In genomic region chr4:44703686-44704368, GRCm38 (mm10) we compare ENCODE assay signal across 8 mouse cellular contexts. TPM values are rescaled to one million over a fixed set of nuclear protein-coding genes. Genes with fewer than 3 reads are reported as not detected.
DNase-seq lines count a peak whose midpoint lies in the region; ATAC-seq lines count a peak whose summit lies in the region.

No protein-coding gene starts in this region.

- WGBS in limb, embryonic 11.5 days = 1% methylated on average over 63 of the region's 66 CpGs
- WGBS in stomach, embryonic 16.5 days = under 1% methylated on average over 66 of the region's 66 CpGs

- peak overlapping the region; percentile 50 for H3K4me2 ChIP-seq in limb, embryonic 11.5 days (ENCODE audit: low read depth, severe bottlenecking)
- peak overlapping the region; percentile 71 for H3K4me2 ChIP-seq in stomach, embryonic 16.5 days (ENCODE audit: low read depth, low read length)

- no peak overlapping the region for H3K27ac ChIP-seq in limb, embryonic 11.5 days (replicated peaks; ENCODE audit: low read depth, low read length)
- H3K27ac ChIP-seq in stomach, embryonic 16.5 days (ENCODE audit: low read length) = no peak overlapping the region

- DNase-seq in cerebellum, adult 8-10 months = peak; percentile 4
- DNase-seq in cerebellum, adult 18-20 months = no peak
- peak; percentile 22 for DNase-seq in right cerebral cortex, postnatal 4 days
- DNase-seq in right cerebral cortex, postnatal 10 days (ENCODE audit: low spot score in 2 of 2) = no peak
- peak; percentile 58 for DNase-seq in limb, embryonic 11.5 days (ENCODE audit: low spot score)
- no peak for DNase-seq in urinary bladder, postnatal 14 days (ENCODE audit: low spot score)
- DNase-seq in layer of hippocampus, adult 18-20 months (ENCODE audit: low spot score in 2 of 2) = no peak

- no peak for ATAC-seq in limb, embryonic 11.5 days (ENCODE audit: insufficient number of reproducible peaks, low FRiP score, low TSS enrichment, low read depth)
- ATAC-seq in stomach, embryonic 16.5 days (ENCODE audit: insufficient read depth, low FRiP score) = no peak

- peaks cover 83% of the 10 kb centered on the region for H3K27me3 ChIP-seq in limb, embryonic 11.5 days (ENCODE audit: control insufficient read depth, insufficient read depth, low read length)
- peaks cover 87% of the 10 kb centered on the region for H3K27me3 ChIP-seq in stomach, embryonic 16.5 days (ENCODE audit: control insufficient read depth, insufficient read depth, low read length)

- no peaks in the 10 kb centered on the region for H3K9me3 ChIP-seq in limb, embryonic 11.5 days (ENCODE audit: control insufficient read depth, low read length)
- no peaks in the 10 kb centered on the region for H3K9me3 ChIP-seq in stomach, embryonic 16.5 days (replicated peaks; ENCODE audit: control insufficient read depth, low read length)

- H3K9ac ChIP-seq in limb, embryonic 11.5 days (ENCODE audit: low read length) = no peak overlapping the region
- no peak overlapping the region for H3K9ac ChIP-seq in stomach, embryonic 16.5 days (ENCODE audit: low read length)

- H3K4me3 ChIP-seq in limb, embryonic 11.5 days (ENCODE audit: low read depth, low read length) = peak overlapping the region; percentile 29
- peak overlapping the region; percentile 44 for H3K4me3 ChIP-seq in stomach, embryonic 16.5 days (replicated peaks; ENCODE audit: low read length)

- H3K4me1 ChIP-seq in limb, embryonic 11.5 days (ENCODE audit: control insufficient read depth, insufficient read depth, low read length) = peaks cover 5% of the 10 kb centered on the region; the same call in 1 of the 2 replicates
- H3K4me1 ChIP-seq in stomach, embryonic 16.5 days (ENCODE audit: control insufficient read depth, insufficient read depth, low read length) = 0 out of 2 replicates have a peak, but pooled peaks cover 13% of the 10 kb centered on the region

- no peaks in the 10 kb centered on the region for H3K36me3 ChIP-seq in limb, embryonic 11.5 days (ENCODE audit: control insufficient read depth, insufficient read depth, low read length)
- no peaks in the 10 kb centered on the region for H3K36me3 ChIP-seq in stomach, embryonic 16.5 days (ENCODE audit: control insufficient read depth, insufficient read depth, low read length)

RNA-seq across cellular contexts. Expression of gene Pax5, which starts 6.5 kb away (rescaled TPM):
- polyA plus RNA-seq in limb, embryonic 11.5 days (2014; fragmentation: Nextera tagmentation; extraction: Ambion mirVana) = not detected in 2 replicates
- polyA plus RNA-seq in stomach, embryonic 16.5 days (2015; fragmentation: Nextera tagmentation; extraction: Ambion mirVana) = 0.03 TPM in 1 of 2 replicates, not detected in the other
- under 1 TPM; 0.25 to 0.30 TPM for total RNA-seq in layer of hippocampus, adult 18-20 months (2021)

RNA-seq across cellular contexts. Expression of gene Zcchc7, which starts 51.9 kb away (rescaled TPM):
- 22.3 and 22.9 TPM in 2 replicates for polyA plus RNA-seq in limb, embryonic 11.5 days (2014; fragmentation: Nextera tagmentation; extraction: Ambion mirVana)
- polyA plus RNA-seq in stomach, embryonic 16.5 days (2015; fragmentation: Nextera tagmentation; extraction: Ambion mirVana) = 34.7 and 38.8 TPM in 2 replicates
- total RNA-seq in layer of hippocampus, adult 18-20 months (2021) = 10 to 100 TPM; 52.2 to 64.9 TPM

Comparison
In these comparisons a context has a peak if more than half of its experiments do, and no peak if none do; other contexts are left out.
1. DNase-seq: peak in cerebellum, adult 8-10 months (single experiment), right cerebral cortex, postnatal 4 days (single experiment) and limb, embryonic 11.5 days (single experiment); none in cerebellum, adult 18-20 months (0 of 2), right cerebral cortex, postnatal 10 days (0 of 2), urinary bladder, postnatal 14 days (single experiment) and layer of hippocampus, adult 18-20 months (0 of 2).